Mouse (Mus musculus) lung, postnatal 0 days (tissue): ENCODE results near the gene Ccar1.

ENCODE experiments used
- CTCF ChIP-seq: IDR thresholded peaks from 2 replicates; pipeline ENCODE4 v1.5.1; 2016; ENCODE audit warnings: antibody characterized with exemption, mild to moderate bottlenecking
- EP300 ChIP-seq: IDR thresholded peaks from 2 replicates; pipeline ENCODE4 v1.6.1; 2016; ENCODE audit warnings: antibody characterized with exemption, mild to moderate bottlenecking, control low read depth

DNA sequence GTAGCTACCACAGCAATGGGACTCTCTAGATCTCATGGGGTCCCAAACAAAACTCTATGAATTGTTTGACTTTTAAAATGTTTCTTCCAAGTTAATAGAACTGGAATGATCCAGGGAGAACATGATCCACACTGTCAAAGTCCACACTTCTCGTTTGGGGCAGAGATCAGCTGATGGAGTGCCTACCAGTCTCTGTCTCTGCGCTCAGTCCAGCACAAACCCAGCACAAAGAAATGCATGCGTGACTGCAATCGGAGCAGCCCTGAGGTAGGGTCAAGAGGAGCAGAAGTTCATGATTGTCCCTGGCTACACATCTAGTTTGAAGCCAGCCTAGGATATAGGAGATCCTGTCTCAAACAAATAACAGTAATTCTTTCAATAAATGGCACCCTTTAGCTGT, 31.3 kb upstream of the Ccar1 start:
- TF ChIP-seq CTCF: no peak
- TF ChIP-seq EP300: no peak
